Mouse (Mus musculus) midbrain, embryonic 13.5 days (tissue): ENCODE results near the gene Olfr157. TPM values are rescaled to one million over a fixed set of nuclear protein-coding genes. Genes with fewer than 3 reads are reported as not detected.
"Not testable (repeated sequence)": the region's sequence is repeated elsewhere in the genome, so short reads cannot be mapped to it uniquely, and the experiment has no call there.

ENCODE experiments used
- ATAC-seq: fragments of 200-750 bp; cut with Nextera tagmentation; 2 replicates; pipeline ENCODE4 v1.8.0; 2017; ENCODE audit warnings: mild to moderate bottlenecking, moderate TSS enrichment, moderate library complexity
- H3K27ac ChIP-seq: fragments of 300-500 bp; sonication (generic); 2 replicates; pipeline ENCODE4 v1.5.1; 2015; ENCODE audit warnings: inconsistent platforms, mild to moderate bottlenecking, moderate library complexity
- H3K27me3 ChIP-seq: fragments of 300-500 bp; sonication (generic); 2 replicates; pipeline ENCODE4 v1.6.1; 2015; ENCODE audit warnings: mild to moderate bottlenecking, inconsistent platforms
- H3K36me3 ChIP-seq: fragments of 300-500 bp; sonication (generic); 2 replicates; pipeline ENCODE4 v1.6.1; 2015; ENCODE audit warnings: mild to moderate bottlenecking, inconsistent platforms
- H3K4me1 ChIP-seq: fragments of 300-500 bp; sonication (generic); replicated peaks from 2 replicates; pipeline ENCODE4 v1.6.1; 2015; ENCODE audit warnings: inconsistent platforms
- H3K4me2 ChIP-seq: fragments of 300-500 bp; sonication (generic); replicated peaks from 2 replicates; pipeline ENCODE4 v1.6.1; 2015; ENCODE audit warnings: moderate library complexity, mild to moderate bottlenecking, inconsistent platforms
- H3K4me3 ChIP-seq: fragments of 300-500 bp; sonication (generic); replicated peaks from 2 replicates; pipeline ENCODE4 v1.5.1; 2015; ENCODE audit warnings: mild to moderate bottlenecking, inconsistent platforms
- H3K9ac ChIP-seq: fragments of 300-500 bp; sonication (generic); replicated peaks from 2 replicates; pipeline ENCODE4 v1.6.1; 2015; ENCODE audit warnings: mild to moderate bottlenecking, inconsistent platforms
- H3K9me3 ChIP-seq: fragments of 300-500 bp; sonication (generic); 2 replicates; pipeline ENCODE4 v1.6.1; 2016; ENCODE audit warnings: mild to moderate bottlenecking, inconsistent platforms
- WGBS: fragments of 180-500 bp; shearing (Covaris S2); methylation state at CpG from one replicate; pipeline ENCODE4 v1.1.7; 2015; 5-methylcytosine and 5-hydroxymethylcytosine counted together
- polyA plus RNA-seq: library from polyadenylated mRNA; unstranded; fragments of >200 nt; fragmentation: Nextera tagmentation; extraction: Ambion mirVana; gene quantifications from 2 replicates; pipeline ENCODE4 v1.2.1, GENCODE M21; 2015

The Olfr157 gene
- polyA plus RNA-seq, 1 experiment from 2014 or later: not detected

DNA sequence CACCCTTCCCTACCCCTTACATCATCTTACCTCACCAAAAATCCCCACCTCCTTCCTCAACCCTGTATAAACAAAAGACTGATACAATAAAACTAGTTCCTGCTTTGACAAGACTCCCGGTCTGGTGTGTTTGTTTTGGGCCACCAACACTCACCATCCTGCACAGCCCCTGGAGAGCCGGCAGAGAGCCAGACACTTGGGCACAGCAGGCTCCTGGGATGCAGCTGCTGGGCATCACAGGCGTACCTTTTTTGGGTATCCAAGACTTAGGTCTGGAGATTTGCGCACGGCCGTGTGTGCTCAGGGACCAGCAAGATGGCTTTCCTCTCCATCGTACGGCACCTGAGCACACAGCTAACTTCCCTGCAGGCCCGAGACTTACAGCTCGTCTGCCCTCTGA is 19.9 kb upstream of the Olfr157 start:
- Histone ChIP-seq H3K4me2 (no peak overlapping the region), H3K4me3 (no peak overlapping the region), H3K36me3 (no peaks in the 10 kb centered on the region), H3K9me3 (no peaks in the 10 kb centered on the region), H3K4me1 (no peaks in the 10 kb centered on the region), H3K9ac (no peak overlapping the region), H3K27ac (no peak overlapping the region), H3K27me3 (0 out of 2 replicates have a peak, but pooled peaks cover 3% of the 10 kb centered on the region)
- 84% methylated on average over 10 of the region's 10 CpGs for WGBS
- ATAC-seq: no peak

GRCm38 (mm10) chr4:43854101-43854500 is 14.1 kb upstream of the Olfr157 start:
- H3K27ac ChIP-seq: no peak overlapping the region
- no peaks in the 10 kb centered on the region for H3K27me3 ChIP-seq
- no peak for ATAC-seq
- no peaks in the 10 kb centered on the region for H3K9me3 ChIP-seq
- H3K4me3 ChIP-seq: no peak overlapping the region
- H3K9ac ChIP-seq: no peak overlapping the region
- no peaks in the 10 kb centered on the region for H3K4me1 ChIP-seq
- WGBS: 79% methylated on average over 8 of the region's 8 CpGs
- no peak overlapping the region for H3K4me2 ChIP-seq
- no peaks in the 10 kb centered on the region for H3K36me3 ChIP-seq

DNA sequence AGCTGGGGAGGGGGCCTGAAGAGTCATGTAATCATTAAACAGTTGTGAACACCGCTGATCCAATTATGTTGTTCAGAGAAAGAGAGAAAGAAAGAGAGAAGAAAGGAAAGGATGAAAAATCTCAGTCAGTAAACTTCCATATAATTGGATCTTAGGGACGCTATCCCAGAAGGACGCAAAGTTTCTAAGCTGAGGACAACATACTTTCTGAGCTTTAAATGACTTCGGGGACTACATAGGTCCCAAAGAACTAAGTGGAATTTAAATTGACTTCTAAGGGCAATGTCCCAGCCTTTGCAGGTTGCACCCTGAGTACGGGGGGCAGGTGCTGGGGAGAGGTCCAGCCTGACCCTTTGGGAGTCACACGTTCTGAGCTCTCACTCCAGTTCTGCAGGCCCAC is 11.3 kb upstream of the Olfr157 start, which contains the start of gene Olfr155:
TSS of gene Olfr155 (plus strand) at position 301 of the 400 bp plus-strand sequence.
- Histone ChIP-seq H3K4me1 (0 out of 2 replicates have a peak, but pooled peaks cover 5% of the 10 kb centered on the region), H3K4me2 (no peak within 1 kb of the TSS), H3K27ac (no peak within 1 kb of the TSS), H3K9ac (no peak within 1 kb of the TSS), H3K27me3 (no peaks in the 10 kb centered on the region), H3K4me3 (no peak within 1 kb of the TSS), H3K36me3 (no peaks in the 10 kb centered on the region), H3K9me3 (no peaks in the 10 kb centered on the region)
- ATAC-seq: no peak
- 82% methylated on average over 6 of the region's 6 CpGs for WGBS

DNA sequence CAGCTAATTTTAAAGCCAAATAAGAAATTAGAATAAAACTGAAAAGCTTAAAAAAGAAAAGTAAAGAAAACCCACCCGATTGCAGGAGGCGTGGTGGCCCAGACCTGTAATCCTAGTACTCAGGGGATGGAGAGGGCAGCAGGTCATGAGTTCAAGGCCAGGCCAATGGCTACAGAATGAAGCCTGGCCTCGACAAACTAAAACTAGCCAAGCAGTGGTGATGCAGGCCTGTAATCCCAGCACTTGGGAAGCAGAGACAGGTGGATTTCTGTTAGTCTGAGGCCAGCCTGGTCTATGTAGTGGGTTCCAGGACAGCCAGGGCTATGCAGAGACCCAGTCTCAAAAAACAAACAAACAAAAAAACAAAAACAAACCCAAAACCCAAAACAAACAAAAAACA is 1.7 kb downstream of the Olfr157 start:
- Histone ChIP-seq H3K4me2 (no peak overlapping the region), H3K4me1 (no peaks in the 10 kb centered on the region), H3K9me3 (0 out of 2 replicates have a peak, but pooled peaks cover 3% of the 10 kb centered on the region), H3K9ac (no peak overlapping the region), H3K27me3 (no peaks in the 10 kb centered on the region), H3K36me3 (no peaks in the 10 kb centered on the region), H3K4me3 (no peak overlapping the region), H3K27ac (no peak overlapping the region)
- WGBS: 68% methylated on average over 3 of the region's 3 CpGs
- no peak for ATAC-seq

- no peak overlapping the region for H3K4me2 ChIP-seq
- WGBS: 67% methylated on average over 4 of the region's 4 CpGs
- no peak for ATAC-seq
Measured at GRCm38 (mm10) chr4:43834749-43835148, 5.3 kb downstream of the Olfr157 start.

GRCm38 (mm10) chr4:43833752-43834151 is 6.2 kb downstream of the Olfr157 start:
- Histone ChIP-seq H3K9ac (no peak overlapping the region), H3K4me2 (no peak overlapping the region), H3K36me3 (no peaks in the 10 kb centered on the region), H3K4me3 (no peak overlapping the region), H3K4me1 (no peaks in the 10 kb centered on the region), H3K27ac (no peak overlapping the region), H3K27me3 (no peaks in the 10 kb centered on the region), H3K9me3 (no peaks in the 10 kb centered on the region)
- ATAC-seq: no peak
- 65% methylated on average over 5 of the region's 5 CpGs for WGBS

More at GRCm38 (mm10) chr4:43834749-43835148, 5.3 kb downstream of the Olfr157 start:
- Histone ChIP-seq H3K27ac (no peak overlapping the region), H3K36me3 (no peaks in the 10 kb centered on the region), H3K4me3 (no peak overlapping the region), H3K9me3 (no peaks in the 10 kb centered on the region), H3K9ac (no peak overlapping the region), H3K27me3 (no peaks in the 10 kb centered on the region), H3K4me1 (no peaks in the 10 kb centered on the region)

DNA sequence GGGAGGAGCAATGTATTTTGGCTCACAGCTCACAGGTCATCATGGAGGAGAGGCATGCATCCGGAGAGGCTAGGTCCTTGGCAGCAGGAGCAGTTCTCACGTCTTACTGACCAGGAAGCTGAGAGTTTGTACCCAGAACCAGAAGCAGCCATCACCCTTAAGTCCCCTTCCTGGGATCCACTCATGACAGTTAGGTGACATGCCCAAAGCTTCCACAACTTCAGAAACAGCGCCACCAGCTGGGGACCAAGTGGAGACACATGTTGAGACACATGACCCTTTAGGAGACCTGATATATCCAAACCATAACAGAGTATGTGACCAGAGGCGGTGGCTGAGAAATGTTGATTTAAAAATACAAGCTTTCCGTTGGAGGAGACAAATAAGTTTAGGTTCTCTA is 8.0 kb downstream of the Olfr157 start:
- no peak overlapping the region for H3K4me2 ChIP-seq
- 0 out of 2 replicates have a peak, but pooled peaks cover 3% of the 10 kb centered on the region for H3K27me3 ChIP-seq
- H3K9me3 ChIP-seq: no peaks in the 10 kb centered on the region
- H3K4me3 ChIP-seq: no peak overlapping the region
- H3K36me3 ChIP-seq: no peaks in the 10 kb centered on the region
- no peaks in the 10 kb centered on the region for H3K4me1 ChIP-seq
- 77% methylated on average over 5 of the region's 5 CpGs for WGBS
- no peak overlapping the region for H3K27ac ChIP-seq
- ATAC-seq: no peak
- no peak overlapping the region for H3K9ac ChIP-seq

DNA sequence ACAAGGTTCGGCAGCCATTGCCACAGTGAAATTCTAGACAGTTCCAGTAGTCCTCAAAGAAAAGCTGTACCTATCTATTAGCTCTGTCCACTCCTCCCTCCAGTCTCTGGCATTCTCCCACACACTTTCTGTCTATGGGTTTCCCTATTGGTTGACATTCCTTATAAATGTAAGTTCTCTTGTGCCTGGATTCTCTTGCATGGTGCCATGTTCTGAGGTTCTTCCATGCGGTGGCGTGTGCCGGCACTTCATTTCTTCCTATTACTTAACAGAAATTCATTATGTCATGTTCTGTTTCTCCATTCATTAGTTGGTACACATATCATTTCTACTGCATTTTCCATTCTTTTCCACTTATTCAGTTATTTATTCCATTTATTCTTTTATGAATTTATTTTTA is 11.2 kb downstream of the Olfr157 start:
- H3K4me3 ChIP-seq: no peak overlapping the region
- 0 out of 2 replicates have a peak, but pooled peaks cover 3% of the 10 kb centered on the region for H3K27me3 ChIP-seq
- H3K9ac ChIP-seq: no peak overlapping the region
- ATAC-seq: no peak
- no peaks in the 10 kb centered on the region for H3K9me3 ChIP-seq
- H3K4me2 ChIP-seq: no peak overlapping the region
- WGBS: 94% methylated on average over 4 of the region's 4 CpGs
- H3K36me3 ChIP-seq: no peaks in the 10 kb centered on the region
- no peaks in the 10 kb centered on the region for H3K4me1 ChIP-seq
- no peak overlapping the region for H3K27ac ChIP-seq

DNA sequence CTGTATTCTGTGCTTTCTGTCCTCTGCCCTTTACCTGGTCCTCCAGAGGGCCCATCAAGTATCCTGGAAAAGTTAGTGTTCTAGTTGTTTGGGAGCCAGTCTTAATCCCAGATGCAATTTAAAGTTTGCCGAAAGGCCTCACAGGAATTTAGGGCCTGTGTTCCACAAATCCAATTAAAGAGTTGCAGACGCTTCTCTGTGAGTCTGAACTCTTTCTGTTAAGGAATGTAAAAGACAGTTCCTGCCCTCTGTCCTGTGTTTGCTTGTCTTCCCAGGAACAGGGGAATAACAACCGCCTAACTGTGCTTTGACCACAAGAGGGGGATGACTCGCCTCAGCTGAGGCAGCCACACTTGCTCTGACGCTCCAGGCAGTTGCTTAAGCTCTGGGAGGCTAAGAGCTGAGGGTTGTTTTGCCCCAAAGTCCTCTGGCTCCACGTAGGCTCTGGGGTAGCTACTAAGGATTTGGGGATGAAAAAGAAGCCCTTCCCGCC is 16.1 kb downstream of the Olfr157 start, which contains the start of gene Olfr156:
TSS of gene Olfr156 (minus strand) at position 51 of the 493 bp plus-strand sequence.
- H3K4me1 ChIP-seq: no peaks in the 10 kb centered on the region
- 13% methylated on average over 7 of the region's 7 CpGs for WGBS
- H3K4me2 ChIP-seq: no peak within 1 kb of the TSS
- H3K9me3 ChIP-seq: no peaks in the 10 kb centered on the region
- ATAC-seq: no peak
- H3K36me3 ChIP-seq: no peaks in the 10 kb centered on the region
- H3K27ac ChIP-seq: no peak within 1 kb of the TSS
- 0 out of 2 replicates have a peak, but pooled peaks cover 3% of the 10 kb centered on the region for H3K27me3 ChIP-seq
- no peak within 1 kb of the TSS for H3K4me3 ChIP-seq
- no peak within 1 kb of the TSS for H3K9ac ChIP-seq

DNA sequence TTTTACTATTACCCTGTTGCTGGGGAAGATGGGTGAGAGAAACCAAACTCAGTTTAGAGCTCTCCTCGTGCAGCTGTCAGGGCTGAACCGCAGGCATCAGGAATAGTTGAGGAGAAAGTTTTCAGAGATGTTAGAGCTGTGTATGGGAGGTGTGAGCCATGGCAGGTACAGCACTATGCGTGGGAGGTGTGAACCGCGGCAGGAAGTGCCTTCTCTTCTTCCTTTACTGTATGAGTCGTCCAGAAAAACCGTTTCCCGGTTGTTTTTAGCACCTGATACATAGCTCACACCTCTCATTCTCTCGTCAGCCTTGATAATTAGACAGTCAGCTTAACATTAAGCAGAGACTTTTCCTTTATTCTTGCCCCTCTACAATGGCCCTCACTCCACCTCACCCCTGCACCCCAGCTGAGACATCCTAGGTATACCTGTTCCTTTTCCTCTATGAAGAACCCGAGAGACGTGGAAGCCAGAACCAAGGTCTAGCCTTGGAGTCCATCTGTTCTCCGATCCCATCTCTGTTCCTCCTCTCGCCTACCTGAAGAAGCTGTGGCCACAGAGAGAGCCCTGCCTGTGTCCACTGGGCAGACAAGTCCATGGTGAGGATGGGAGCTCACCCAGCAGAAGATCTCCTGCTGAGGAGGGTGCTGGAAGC is 17.0 kb downstream of the Olfr157 start:
- H3K36me3 ChIP-seq: no peaks in the 10 kb centered on the region
- no peak overlapping the region for H3K4me2 ChIP-seq
- H3K27ac ChIP-seq: no peak overlapping the region
- H3K27me3 ChIP-seq: no peaks in the 10 kb centered on the region
- no peak for ATAC-seq
- no peak overlapping the region for H3K4me3 ChIP-seq
- no peak overlapping the region for H3K9ac ChIP-seq
- WGBS: 88% methylated on average over 13 of the region's 13 CpGs
- no peaks in the 10 kb centered on the region for H3K9me3 ChIP-seq
- H3K4me1 ChIP-seq: no peaks in the 10 kb centered on the region

DNA sequence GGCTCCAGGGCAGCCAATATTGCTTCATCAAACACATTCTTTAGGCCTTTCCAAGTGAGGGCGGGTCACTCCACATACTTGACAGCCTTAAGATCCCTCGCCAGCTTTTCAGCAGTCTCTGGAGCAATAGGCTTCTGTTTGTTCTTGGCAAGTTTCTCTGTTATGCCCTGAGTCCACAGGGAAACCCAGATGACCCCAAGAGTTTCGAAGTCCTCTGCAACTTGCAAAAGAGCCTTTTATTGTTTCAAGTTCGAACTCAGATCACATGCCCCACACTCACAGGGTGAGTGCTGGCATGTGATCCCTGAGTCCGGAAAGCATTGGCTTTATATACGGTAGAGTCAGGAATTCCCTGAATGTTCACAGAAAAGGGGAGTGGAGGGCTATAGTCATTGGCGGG is 41.1 kb downstream of the Olfr157 start:
- H3K4me1 ChIP-seq: no peaks in the 10 kb centered on the region
- no peak overlapping the region for H3K4me2 ChIP-seq
- 85% methylated on average over 7 of the region's 7 CpGs for WGBS
- no peak overlapping the region for H3K27ac ChIP-seq
- H3K4me3 ChIP-seq: no peak overlapping the region
- no peaks in the 10 kb centered on the region for H3K36me3 ChIP-seq
- no peak for ATAC-seq
- H3K9me3 ChIP-seq: peaks cover 12% of the 10 kb centered on the region
- no peak overlapping the region for H3K9ac ChIP-seq
- no peaks in the 10 kb centered on the region for H3K27me3 ChIP-seq

- ATAC-seq, H3K4me2 ChIP-seq, H3K27ac ChIP-seq, H3K4me3 ChIP-seq, H3K4me1 ChIP-seq, H3K36me3 ChIP-seq, H3K9me3 ChIP-seq, H3K27me3 ChIP-seq, H3K9ac ChIP-seq: not testable (repeated sequence)
- 84% methylated on average over 5 of the region's 5 CpGs for WGBS
Measured at GRCm38 (mm10) chr4:43795844-43796243, 44.2 kb downstream of the Olfr157 start.
